Mouse (Mus musculus): ENCODE measurements around the gene Nek11. TPM values are rescaled to one million over a fixed set of nuclear protein-coding genes. Genes with fewer than 3 reads are reported as not detected.
"Not testable (repeated sequence)": the region's sequence is repeated elsewhere in the genome, so short reads cannot be mapped to it uniquely, and the experiment has no call there.

The Nek11 gene
- total RNA-seq, 2 experiments from 2014 or later = not detected

GRCm38 (mm10) chr9:105136404-105136803, 258.9 kb downstream of the Nek11 start:
- no peak for DNase-seq

DNA sequence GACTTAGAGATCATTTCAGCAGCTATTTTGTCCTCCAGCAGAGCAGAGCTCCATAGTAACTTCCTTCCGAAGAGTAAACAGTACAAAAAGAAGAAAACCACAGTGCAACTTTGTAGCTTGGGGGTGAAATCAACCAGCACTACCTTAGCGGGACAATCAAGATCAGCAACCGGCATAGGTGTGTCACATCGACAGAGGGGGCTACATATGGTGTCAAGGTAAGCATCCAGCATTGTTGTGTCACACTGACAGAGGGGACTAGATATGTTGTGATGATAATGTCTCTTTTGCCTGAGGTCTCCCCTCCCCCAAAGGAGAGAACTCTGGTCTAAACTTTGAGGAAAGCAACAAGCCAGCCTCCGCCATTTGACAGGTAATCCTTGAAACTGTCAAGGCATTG, 260.8 kb downstream of the Nek11 start:
- DNase-seq = no peak

- DNase-seq = no peak
Observed at GRCm38 (mm10) chr9:105132002-105132367, 263.3 kb downstream of the Nek11 start.

- DNase-seq = peak; percentile 91
Observed at GRCm38 (mm10) chr9:105131253-105132001, 263.9 kb downstream of the Nek11 start, which contains the start of gene Nudt16. Gene Nudt16 (minus strand): TSS chr9:105131824.

GRCm38 (mm10) chr9:105130331-105130730, 265.0 kb downstream of the Nek11 start:
- no peak for DNase-seq

GRCm38 (mm10) chr9:105125206-105125605, 270.1 kb downstream of the Nek11 start:
- DNase-seq = not testable (repeated sequence)

Other genes with a start within 250 kb of the Nek11 start
- 1 to 10 TPM; 2.4 to 3.3 TPM for gene Aste1, start 132 bp downstream of the Nek11 start, total RNA-seq (2021)
- 10 to 100 TPM; 28.6 to 29.0 TPM for gene Atp2c1, start 131.8 kb upstream of the Nek11 start, total RNA-seq (2021)
- 10 to 100 TPM in 1 of 2 experiments, 1 to 10 TPM in 1; 9.6 to 10.2 TPM for gene Pik3r4, start 247.5 kb upstream of the Nek11 start, total RNA-seq (2021)

Measured in gastrocnemius, postnatal 25 days (tissue).